Mouse (Mus musculus): ENCODE measurements around the gene Acot12. TPM values are rescaled to one million over a fixed set of nuclear protein-coding genes. Genes with fewer than 3 reads are reported as not detected.

Acot12 gene
- 0.13 and 0.45 TPM in 2 replicates for polyA plus RNA-seq (2012; rRNA removed)

DNA sequence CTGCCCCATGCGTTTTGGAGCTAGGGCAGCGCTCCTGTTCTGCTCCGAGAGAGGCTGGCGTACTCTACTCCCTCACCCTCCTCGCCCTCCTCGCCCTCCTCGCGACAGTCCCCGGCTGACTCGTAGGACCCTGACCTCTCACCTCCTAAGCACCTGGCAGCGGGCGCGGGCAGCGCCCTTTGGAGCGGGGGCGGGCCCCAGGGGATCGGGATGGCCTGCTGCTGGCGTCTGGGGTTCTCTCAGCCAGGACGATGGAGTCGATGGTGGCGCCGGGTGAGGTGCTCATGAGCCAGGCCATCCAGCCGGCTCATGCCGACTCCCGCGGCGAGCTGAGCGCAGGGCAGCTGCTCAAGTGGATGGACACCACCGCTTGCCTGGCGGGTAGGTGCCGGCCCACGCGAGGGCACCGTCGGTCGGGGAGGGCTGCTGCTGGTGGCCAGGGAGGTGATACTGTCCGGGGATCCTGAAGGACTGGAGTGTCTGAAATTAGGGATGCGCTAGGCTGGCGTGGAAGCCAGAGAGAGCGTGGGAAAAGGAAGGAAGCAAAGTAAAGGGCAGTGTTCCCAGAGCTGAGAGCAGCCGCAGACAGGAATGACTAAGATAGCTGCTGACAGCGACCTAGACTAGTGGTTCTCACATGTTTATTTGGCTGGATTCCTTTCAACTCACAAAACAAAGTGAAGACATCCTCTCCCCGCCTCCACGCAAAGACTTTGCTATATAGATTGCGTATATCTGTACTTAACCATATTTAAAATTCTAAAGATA lies at the start of gene Acot12:
Acot12 (plus strand) TSS at position 233 of the 768 bp plus-strand sequence.
- H3K27ac ChIP-seq (ENCODE audit: insufficient read depth, low read length) = no peak within 1 kb of the TSS

DNA sequence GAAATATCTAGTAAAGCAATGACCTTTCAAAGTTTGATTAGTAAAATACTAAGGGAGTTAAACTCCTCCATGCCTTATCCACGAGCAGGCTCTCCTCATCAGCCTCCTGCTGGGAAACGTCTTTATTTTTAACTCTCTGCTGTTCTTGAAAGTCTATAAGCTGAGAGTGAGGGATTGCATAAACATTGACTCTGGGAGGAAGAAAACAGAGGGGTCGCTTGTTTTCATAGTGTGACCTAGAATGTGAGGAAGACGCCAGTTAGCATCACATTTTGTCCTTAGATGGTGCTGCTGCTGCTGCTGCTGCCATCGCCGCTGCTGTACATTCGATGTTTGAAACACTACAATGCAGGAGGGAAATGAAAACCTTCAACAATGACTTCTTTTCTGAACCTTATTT lies 47.7 kb upstream of the Acot12 start:
- Histone ChIP-seq H3K4me1 (ENCODE audit: control insufficient read depth, insufficient read depth, low read length) (no peaks in the 10 kb centered on the region), H3K4me3 (ENCODE audit: insufficient read depth, low read length) (no peak overlapping the region), H3K27ac (ENCODE audit: insufficient read depth, low read length) (no peak overlapping the region)
- TF ChIP-seq CTCF (IDR thresholded peaks at IDR 0.05; ENCODE audit: extremely low read depth, insufficient read depth, low read length) (no peak), POLR2A (IDR thresholded peaks at IDR 0.05; ENCODE audit: extremely low read depth, insufficient read depth, low read length) (no peak)

More for the DNA sequence above, at the start of gene Acot12:
- Histone ChIP-seq H3K4me1 (ENCODE audit: control insufficient read depth, insufficient read depth, low read length) (no peaks in the 10 kb centered on the region; the same call in 1 of the 2 replicates), H3K4me3 (ENCODE audit: insufficient read depth, low read length) (peak within 1 kb of the TSS; percentile 40)
- TF ChIP-seq POLR2A (IDR thresholded peaks at IDR 0.05; ENCODE audit: extremely low read depth, insufficient read depth, low read length) (no peak), CTCF (IDR thresholded peaks at IDR 0.05; ENCODE audit: extremely low read depth, insufficient read depth, low read length) (no peak)

GRCm38 (mm10) chr13:91695406-91695805 lies 45.9 kb upstream of the Acot12 start:
- TF ChIP-seq CTCF (IDR thresholded peaks at IDR 0.05; ENCODE audit: extremely low read depth, insufficient read depth, low read length) (no peak), POLR2A (IDR thresholded peaks at IDR 0.05; ENCODE audit: extremely low read depth, insufficient read depth, low read length) (no peak)
- no peak overlapping the region for H3K27ac ChIP-seq (ENCODE audit: insufficient read depth, low read length)
- no peaks in the 10 kb centered on the region for H3K4me1 ChIP-seq (ENCODE audit: control insufficient read depth, insufficient read depth, low read length)
- H3K4me3 ChIP-seq (ENCODE audit: insufficient read depth, low read length) = no peak overlapping the region

GRCm38 (mm10) chr13:91696109-91696645 lies 45.1 kb upstream of the Acot12 start:
- H3K4me3 ChIP-seq (ENCODE audit: insufficient read depth, low read length) = no peak overlapping the region
- TF ChIP-seq POLR2A (IDR thresholded peaks at IDR 0.05; ENCODE audit: extremely low read depth, insufficient read depth, low read length) = no peak
- no peak for TF ChIP-seq CTCF (IDR thresholded peaks at IDR 0.05; ENCODE audit: extremely low read depth, insufficient read depth, low read length)
- H3K4me1 ChIP-seq (ENCODE audit: control insufficient read depth, insufficient read depth, low read length) = no peaks in the 10 kb centered on the region
- H3K27ac ChIP-seq (ENCODE audit: insufficient read depth, low read length) = no peak overlapping the region

DNA sequence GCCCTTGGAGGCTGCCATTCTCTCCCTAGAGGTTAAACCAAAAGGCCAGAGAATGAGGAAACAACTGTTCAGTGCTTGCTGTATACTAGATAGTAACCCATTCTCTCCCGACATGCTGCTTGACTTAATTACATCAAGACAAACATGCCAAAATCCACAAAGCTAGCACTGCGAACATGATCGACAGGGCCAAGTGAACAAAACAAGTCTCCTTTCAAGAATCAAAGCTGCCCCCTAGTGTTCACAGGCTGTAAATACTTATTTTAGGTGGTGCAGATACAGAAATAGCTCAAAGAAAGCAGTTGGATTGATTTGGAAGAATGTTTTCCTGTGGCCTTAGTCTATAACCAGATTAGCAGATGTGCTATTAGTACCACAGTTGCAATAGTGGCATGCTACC lies 44.3 kb upstream of the Acot12 start:
- Histone ChIP-seq H3K27ac (ENCODE audit: insufficient read depth, low read length) (no peak overlapping the region), H3K4me3 (ENCODE audit: insufficient read depth, low read length) (no peak overlapping the region), H3K4me1 (ENCODE audit: control insufficient read depth, insufficient read depth, low read length) (no peaks in the 10 kb centered on the region)
- no peak for TF ChIP-seq POLR2A (IDR thresholded peaks at IDR 0.05; ENCODE audit: extremely low read depth, insufficient read depth, low read length)
- TF ChIP-seq CTCF (IDR thresholded peaks at IDR 0.05; ENCODE audit: extremely low read depth, insufficient read depth, low read length) = peak; percentile 42; the same call in 1 of the 2 replicates

- no peak overlapping the region for H3K27ac ChIP-seq (ENCODE audit: insufficient read depth, low read length)
- H3K4me1 ChIP-seq (ENCODE audit: control insufficient read depth, insufficient read depth, low read length) = 0 out of 2 replicates have a peak, but pooled peaks cover 1% of the 10 kb centered on the region
- TF ChIP-seq CTCF (IDR thresholded peaks at IDR 0.05; ENCODE audit: extremely low read depth, insufficient read depth, low read length) (no peak), POLR2A (IDR thresholded peaks at IDR 0.05; ENCODE audit: extremely low read depth, insufficient read depth, low read length) (no peak)
- H3K4me3 ChIP-seq (ENCODE audit: insufficient read depth, low read length) = no peak overlapping the region
These were observed 39.0 kb upstream of the Acot12 start for GRCm38 (mm10) chr13:91702337-91702736.

GRCm38 (mm10) chr13:91719487-91719886 lies 21.8 kb upstream of the Acot12 start:
- H3K4me3 ChIP-seq (ENCODE audit: insufficient read depth, low read length) = no peak overlapping the region
- no peaks in the 10 kb centered on the region for H3K4me1 ChIP-seq (ENCODE audit: control insufficient read depth, insufficient read depth, low read length)
- H3K27ac ChIP-seq (ENCODE audit: insufficient read depth, low read length) = no peak overlapping the region
- TF ChIP-seq CTCF (IDR thresholded peaks at IDR 0.05; ENCODE audit: extremely low read depth, insufficient read depth, low read length) = no peak
- TF ChIP-seq POLR2A (IDR thresholded peaks at IDR 0.05; ENCODE audit: extremely low read depth, insufficient read depth, low read length) = no peak

DNA sequence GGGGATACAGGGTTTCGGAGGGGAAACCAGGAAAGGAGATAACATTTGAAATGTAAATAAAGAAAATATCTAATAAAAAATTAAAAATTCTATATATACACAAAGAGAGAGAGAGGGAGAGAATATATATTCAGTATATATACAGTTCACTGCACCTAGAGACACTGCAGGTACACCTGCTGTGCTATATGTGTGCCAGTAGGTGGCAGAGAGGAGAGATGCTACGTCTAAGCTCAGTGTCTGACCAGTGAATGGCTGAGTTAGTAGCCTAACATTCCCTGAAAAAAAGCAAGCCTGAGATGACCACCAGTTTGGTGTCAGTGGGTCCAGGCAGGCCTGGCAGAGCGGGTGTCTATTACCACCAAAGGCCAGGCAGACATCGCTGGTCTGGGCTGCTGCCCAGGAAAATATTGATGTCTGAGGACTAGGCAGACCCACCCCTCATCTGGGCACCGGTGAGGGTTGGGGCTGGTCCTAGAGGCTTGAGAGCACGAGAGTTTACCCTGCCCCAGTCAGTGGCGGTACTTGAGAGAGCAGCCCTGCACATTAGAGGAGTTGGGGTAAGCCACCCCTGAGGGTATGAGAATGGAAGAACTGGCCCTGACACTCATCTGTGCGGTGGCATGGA lies 18.1 kb upstream of the Acot12 start:
- Histone ChIP-seq H3K4me1 (ENCODE audit: control insufficient read depth, insufficient read depth, low read length) (no peaks in the 10 kb centered on the region), H3K4me3 (ENCODE audit: insufficient read depth, low read length) (no peak overlapping the region), H3K27ac (ENCODE audit: insufficient read depth, low read length) (no peak overlapping the region)
- TF ChIP-seq POLR2A (IDR thresholded peaks at IDR 0.05; ENCODE audit: extremely low read depth, insufficient read depth, low read length) = no peak
- peak; percentile 50 for TF ChIP-seq CTCF (IDR thresholded peaks at IDR 0.05; ENCODE audit: extremely low read depth, insufficient read depth, low read length)

GRCm38 (mm10) chr13:91723736-91724119 lies 17.6 kb upstream of the Acot12 start:
- TF ChIP-seq CTCF (IDR thresholded peaks at IDR 0.05; ENCODE audit: extremely low read depth, insufficient read depth, low read length) (no peak), POLR2A (IDR thresholded peaks at IDR 0.05; ENCODE audit: extremely low read depth, insufficient read depth, low read length) (no peak)
- Histone ChIP-seq H3K4me3 (ENCODE audit: insufficient read depth, low read length) (no peak overlapping the region), H3K4me1 (ENCODE audit: control insufficient read depth, insufficient read depth, low read length) (no peaks in the 10 kb centered on the region), H3K27ac (ENCODE audit: insufficient read depth, low read length) (no peak overlapping the region)
